Mouse (Mus musculus): ENCODE results near the gene Fubp1. TPM values are rescaled to one million over a fixed set of nuclear protein-coding genes. Genes with fewer than 3 reads are reported as not detected.
"Not testable (repeated sequence)": the region's sequence is repeated elsewhere in the genome, so short reads cannot be mapped to it uniquely, and the experiment has no call there.

Fubp1 gene
- polyA plus RNA-seq, 1 experiment from 2014 or later = 178 TPM

- no peak for DNase-seq (ENCODE audit: low spot score)
These were observed 19.3 kb upstream of the Fubp1 start for GRCm38 (mm10) chr3:152190679-152191477.

GRCm38 (mm10) chr3:152191791-152192237, 18.4 kb upstream of the Fubp1 start:
- peak overlapping the region; percentile 52 for H3K9ac ChIP-seq (ENCODE audit: low read depth, low read length)
- peaks cover 12% of the 10 kb centered on the region; the same call in 1 of the 2 replicates for H3K4me1 ChIP-seq (replicated peaks; ENCODE audit: insufficient read depth, low read length)
- H3K27me3 ChIP-seq (ENCODE audit: insufficient read depth, low read length) = no peaks in the 10 kb centered on the region
- ATAC-seq (replicated peaks; ENCODE audit: low FRiP score, low read depth) = peak; percentile 14
- H3K27ac ChIP-seq = peak overlapping the region; percentile 68
- no peaks in the 10 kb centered on the region for H3K36me3 ChIP-seq (ENCODE audit: insufficient read depth, low read length)
- H3K9me3 ChIP-seq (replicated peaks; ENCODE audit: low read length) = no peaks in the 10 kb centered on the region
- TF ChIP-seq CTCF (IDR thresholded peaks at IDR 0.05; ENCODE audit: low read depth) = peak; percentile 11; the same call in 1 of the 2 replicates
- peak overlapping the region; percentile 58 for H3K4me2 ChIP-seq (ENCODE audit: low read length)
- peak overlapping the region; percentile 54 for H3K4me3 ChIP-seq (replicated peaks; ENCODE audit: low read depth, low read length)
- DNase-seq (ENCODE audit: low spot score) = peak; percentile 67
- 7% methylated on average over 6 of the region's 6 CpGs for WGBS

More at GRCm38 (mm10) chr3:152190679-152191477, 19.3 kb upstream of the Fubp1 start:
- ATAC-seq (replicated peaks; ENCODE audit: low FRiP score, low read depth) = no peak
- WGBS = 63% methylated on average over 9 of the region's 9 CpGs
- TF ChIP-seq CTCF (IDR thresholded peaks at IDR 0.05; ENCODE audit: low read depth) = no peak
- peak overlapping the region; percentile 51 for H3K4me2 ChIP-seq (ENCODE audit: low read length)
- H3K9ac ChIP-seq (ENCODE audit: low read depth, low read length) = peak overlapping the region; percentile 47; the same call in 1 of the 2 replicates
- H3K36me3 ChIP-seq (ENCODE audit: insufficient read depth, low read length) = peaks cover under 1% of the 10 kb centered on the region; the same call in 1 of the 2 replicates
- no peaks in the 10 kb centered on the region for H3K27me3 ChIP-seq (ENCODE audit: insufficient read depth, low read length)
- H3K4me1 ChIP-seq (replicated peaks; ENCODE audit: insufficient read depth, low read length) = peaks cover 12% of the 10 kb centered on the region; the same call in 1 of the 2 replicates
- no peaks in the 10 kb centered on the region for H3K9me3 ChIP-seq (replicated peaks; ENCODE audit: low read length)
- H3K4me3 ChIP-seq (replicated peaks; ENCODE audit: low read depth, low read length) = peak overlapping the region; percentile 4
- H3K27ac ChIP-seq = no peak overlapping the region

GRCm38 (mm10) chr3:152192238-152192931, 17.8 kb upstream of the Fubp1 start:
- Histone ChIP-seq H3K27me3 (ENCODE audit: insufficient read depth, low read length) (no peaks in the 10 kb centered on the region), H3K9ac (ENCODE audit: low read depth, low read length) (peak overlapping the region; percentile 52; the same call in 1 of the 2 replicates), H3K27ac (peak overlapping the region; percentile 68), H3K4me1 (replicated peaks; ENCODE audit: insufficient read depth, low read length) (peaks cover 12% of the 10 kb centered on the region; the same call in 1 of the 2 replicates), H3K36me3 (ENCODE audit: insufficient read depth, low read length) (no peaks in the 10 kb centered on the region), H3K4me2 (ENCODE audit: low read length) (peak overlapping the region; percentile 58), H3K9me3 (replicated peaks; ENCODE audit: low read length) (no peaks in the 10 kb centered on the region), H3K4me3 (replicated peaks; ENCODE audit: low read depth, low read length) (peak overlapping the region; percentile 54)
- 6% methylated on average over 9 of the region's 11 CpGs for WGBS
- ATAC-seq (replicated peaks; ENCODE audit: low FRiP score, low read depth) = 0 out of 2 replicates have a peak, but pooled peaks have one; percentile 22
- peak; percentile 92 for DNase-seq (ENCODE audit: low spot score)
- no peak for TF ChIP-seq CTCF (IDR thresholded peaks at IDR 0.05; ENCODE audit: low read depth)

- peak overlapping the region; percentile 74 for H3K4me2 ChIP-seq (ENCODE audit: low read length)
- H3K9ac ChIP-seq (ENCODE audit: low read depth, low read length) = peak overlapping the region; percentile 56
- ATAC-seq (replicated peaks; ENCODE audit: low FRiP score, low read depth) (no peak), DNase-seq (ENCODE audit: low spot score) (no peak)
- 1% methylated on average over 7 of the region's 7 CpGs for WGBS
- H3K27me3 ChIP-seq (ENCODE audit: insufficient read depth, low read length) = no peaks in the 10 kb centered on the region
- H3K4me3 ChIP-seq (replicated peaks; ENCODE audit: low read depth, low read length) = peak overlapping the region; percentile 54
- H3K4me1 ChIP-seq (replicated peaks; ENCODE audit: insufficient read depth, low read length) = peaks cover 12% of the 10 kb centered on the region; the same call in 1 of the 2 replicates
- H3K9me3 ChIP-seq (replicated peaks; ENCODE audit: low read length) = no peaks in the 10 kb centered on the region
- H3K27ac ChIP-seq = peak overlapping the region; percentile 74
- no peaks in the 10 kb centered on the region for H3K36me3 ChIP-seq (ENCODE audit: insufficient read depth, low read length)
- TF ChIP-seq CTCF (IDR thresholded peaks at IDR 0.05; ENCODE audit: low read depth) = no peak
These were observed 17.0 kb upstream of the Fubp1 start for GRCm38 (mm10) chr3:152193177-152193576.

GRCm38 (mm10) chr3:152193635-152194097, 16.6 kb upstream of the Fubp1 start:
- peak; percentile 95 for ATAC-seq (replicated peaks; ENCODE audit: low FRiP score, low read depth)
- Histone ChIP-seq H3K4me3 (replicated peaks; ENCODE audit: low read depth, low read length) (peak overlapping the region; percentile 54), H3K27ac (peak overlapping the region; percentile 74), H3K4me2 (ENCODE audit: low read length) (peak overlapping the region; percentile 74), H3K9me3 (replicated peaks; ENCODE audit: low read length) (no peaks in the 10 kb centered on the region), H3K36me3 (ENCODE audit: insufficient read depth, low read length) (no peaks in the 10 kb centered on the region), H3K27me3 (ENCODE audit: insufficient read depth, low read length) (no peaks in the 10 kb centered on the region), H3K4me1 (replicated peaks; ENCODE audit: insufficient read depth, low read length) (peaks cover 11% of the 10 kb centered on the region; the same call in 1 of the 2 replicates), H3K9ac (ENCODE audit: low read depth, low read length) (peak overlapping the region; percentile 56)
- 0 out of 2 replicates have a peak, but pooled peaks have one; percentile 23 for TF ChIP-seq CTCF (IDR thresholded peaks at IDR 0.05; ENCODE audit: low read depth)
- DNase-seq (ENCODE audit: low spot score) = peak; percentile 99
- 0% methylated on average over 17 of the region's 17 CpGs for WGBS

- not testable (repeated sequence) for H3K9me3 ChIP-seq (replicated peaks; ENCODE audit: low read length); H3K27me3 ChIP-seq (ENCODE audit: insufficient read depth, low read length); H3K27ac ChIP-seq; H3K36me3 ChIP-seq (ENCODE audit: insufficient read depth, low read length); DNase-seq (ENCODE audit: low spot score); H3K4me1 ChIP-seq (replicated peaks; ENCODE audit: insufficient read depth, low read length); ATAC-seq (replicated peaks; ENCODE audit: low FRiP score, low read depth); H3K4me2 ChIP-seq (ENCODE audit: low read length); H3K4me3 ChIP-seq (replicated peaks; ENCODE audit: low read depth, low read length); H3K9ac ChIP-seq (ENCODE audit: low read depth, low read length)
- 43% methylated on average over 2 of the region's 2 CpGs for WGBS
These were observed 13.0 kb upstream of the Fubp1 start for GRCm38 (mm10) chr3:152197246-152197645.
